Mouse (Mus musculus): ENCODE data around the gene Tnfrsf19. TPM values are rescaled to one million over a fixed set of nuclear protein-coding genes. Genes with fewer than 3 reads are reported as not detected.

Gene Tnfrsf19
- total RNA-seq, 2 experiments from 2014 or later = 48.1 to 71.4 TPM

GRCm38 (mm10) chr14:61022383-61022782 is 23.9 kb downstream of the Tnfrsf19 start:
- DNase-seq = peak; percentile 75 to 78

GRCm38 (mm10) chr14:61020968-61021367 is 25.3 kb downstream of the Tnfrsf19 start:
- peak; percentile 33 to 36 for DNase-seq

GRCm38 (mm10) chr14:61019880-61020279 is 26.4 kb downstream of the Tnfrsf19 start:
- DNase-seq = no peak

- no peak for DNase-seq
Observed at GRCm38 (mm10) chr14:61014544-61014943, 31.7 kb downstream of the Tnfrsf19 start.

- peak; percentile 86 to 87 for DNase-seq
Observed at GRCm38 (mm10) chr14:61012397-61012931, 33.8 kb downstream of the Tnfrsf19 start.

- no peak for DNase-seq
Observed at GRCm38 (mm10) chr14:61011621-61012174, 34.6 kb downstream of the Tnfrsf19 start.

- no peak for DNase-seq
Observed at GRCm38 (mm10) chr14:61005127-61005837, 41.0 kb downstream of the Tnfrsf19 start.

- DNase-seq = no peak
Observed at GRCm38 (mm10) chr14:61003676-61004075, 42.6 kb downstream of the Tnfrsf19 start.

- no peak for DNase-seq
Observed at GRCm38 (mm10) chr14:61000072-61000471, 46.2 kb downstream of the Tnfrsf19 start.

GRCm38 (mm10) chr14:60996556-60996955 is 49.7 kb downstream of the Tnfrsf19 start:
- DNase-seq = no peak

- DNase-seq = peak; percentile 40 to 50
Observed at GRCm38 (mm10) chr14:60993506-60993905, 52.8 kb downstream of the Tnfrsf19 start.

GRCm38 (mm10) chr14:60993092-60993491 is 53.2 kb downstream of the Tnfrsf19 start:
- peak; percentile 44 to 56 for DNase-seq

- DNase-seq = no peak
Observed at GRCm38 (mm10) chr14:60992144-60992543, 54.1 kb downstream of the Tnfrsf19 start.

GRCm38 (mm10) chr14:60988228-60988627 is 58.1 kb downstream of the Tnfrsf19 start:
- no peak for DNase-seq

GRCm38 (mm10) chr14:60986926-60987325 is 59.4 kb downstream of the Tnfrsf19 start:
- no peak for DNase-seq

- DNase-seq = no peak
Observed at GRCm38 (mm10) chr14:60985077-60985476, 61.2 kb downstream of the Tnfrsf19 start.

GRCm38 (mm10) chr14:60984266-60984665 is 62.0 kb downstream of the Tnfrsf19 start:
- no peak for DNase-seq

- no peak for DNase-seq
Observed at GRCm38 (mm10) chr14:60982126-60982525, 64.2 kb downstream of the Tnfrsf19 start.

- DNase-seq = no peak
Observed at GRCm38 (mm10) chr14:60980244-60980887, 65.9 kb downstream of the Tnfrsf19 start.

GRCm38 (mm10) chr14:60978129-60978528 is 68.2 kb downstream of the Tnfrsf19 start:
- no peak for DNase-seq

GRCm38 (mm10) chr14:60976231-60976630 is 70.1 kb downstream of the Tnfrsf19 start:
- DNase-seq = peak in 1 of 2 experiments; percentile 10

- DNase-seq = peak; percentile 75
Observed at GRCm38 (mm10) chr14:60975736-60976135, 70.6 kb downstream of the Tnfrsf19 start.

GRCm38 (mm10) chr14:60970961-60971360 is 75.3 kb downstream of the Tnfrsf19 start:
- no peak for DNase-seq

Measured in adrenal gland, postnatal 36 days (tissue).